Mouse (Mus musculus) heart, adult 2 months (tissue): ENCODE data around the gene Sept14. TPM values are rescaled to one million over a fixed set of nuclear protein-coding genes. Genes with fewer than 3 reads are reported as not detected.
A peak's percentile ranks its signal among the peaks of the same experiment; 100 is the strongest.

Source experiments
- DNase-seq, 2 experiments: peaks; one replicate each; pipeline ENCODE4 v3.0.0; 2021
- H3K27ac ChIP-seq: fragments of 200-600 bp; 2 replicates; pipeline ENCODE4 v1.8.1; 2022
- H3K27me3 ChIP-seq: fragments of 200-500 bp; 2 replicates; pipeline ENCODE4 v1.6.1; 2012; ENCODE audit warnings: mild to moderate bottlenecking, low read length, inconsistent platforms, mixed read lengths; ENCODE audit not compliant: control insufficient read depth, insufficient read depth
- H3K36me3 ChIP-seq: fragments of 200-500 bp; 2 replicates; pipeline ENCODE4 v1.6.1; 2012; ENCODE audit warnings: low read length, inconsistent platforms; ENCODE audit not compliant: control insufficient read depth, insufficient read depth
- H3K4me1 ChIP-seq: fragments of 200-500 bp; 2 replicates; pipeline ENCODE4 v1.6.1; 2011; ENCODE audit warnings: low read length; ENCODE audit not compliant: control insufficient read depth, insufficient read depth
- H3K4me3 ChIP-seq: fragments of 200-600 bp; 2 replicates; pipeline ENCODE4 v1.8.1; 2022
- H3K79me2 ChIP-seq: fragments of 200-500 bp; replicated peaks from 2 replicates; pipeline ENCODE4 v1.6.1; 2012; ENCODE audit warnings: mild to moderate bottlenecking, inconsistent platforms, low read length, moderate library complexity, mixed read lengths; ENCODE audit not compliant: control insufficient read depth, insufficient read depth
- H3K9ac ChIP-seq: fragments of 200-500 bp; 2 replicates; pipeline ENCODE4 v1.6.1; 2012; ENCODE audit warnings: low read depth, mild to moderate bottlenecking, control low read depth, inconsistent platforms, low read length, mixed read lengths
- CTCF ChIP-seq: fragments of 200-600 bp; IDR thresholded peaks from 2 replicates; pipeline ENCODE4 v1.8.1; 2022; ENCODE audit warnings: antibody characterized with exemption, mild to moderate bottlenecking, moderate library complexity
- EP300 ChIP-seq: fragments of 200-500 bp; IDR thresholded peaks from 2 replicates; pipeline ENCODE4 v1.6.1; 2011; ENCODE audit warnings: low read depth, low read length, control low read depth; ENCODE audit not compliant: insufficient read depth
- POLR2A ChIP-seq: fragments of 200-500 bp; IDR thresholded peaks from 2 replicates; pipeline ENCODE4 v1.6.1; 2011; ENCODE audit warnings: mild to moderate bottlenecking, low read depth, low read length, control low read depth; ENCODE audit not compliant: insufficient read depth
- WGBS: fragments of 180-500 bp; shearing (Covaris S2); methylation state at CpG from one replicate; pipeline ENCODE4 v1.1.7; 2018; 5-methylcytosine and 5-hydroxymethylcytosine counted together
- intact Hi-C: fragments of 180-260 bp; cut with DNase I; formaldehyde crosslinking; loops from one replicate; pipeline ENCODE4 v1.15.1; 2025
- polyA plus RNA-seq: library from polyadenylated mRNA; depleted of rRNA; stranded (reverse); fragments of >200 nt; gene quantifications from 2 replicates; pipeline ENCODE4 v1.2.3, GENCODE M21; 2012
- total RNA-seq, 2 experiments: library from RNA; stranded (reverse); gene quantifications; 2 replicates each; pipeline ENCODE4 v1.2.3; 2021

Gene Sept14
- total and polyA plus RNA-seq, 3 experiments = not detected

DNA sequence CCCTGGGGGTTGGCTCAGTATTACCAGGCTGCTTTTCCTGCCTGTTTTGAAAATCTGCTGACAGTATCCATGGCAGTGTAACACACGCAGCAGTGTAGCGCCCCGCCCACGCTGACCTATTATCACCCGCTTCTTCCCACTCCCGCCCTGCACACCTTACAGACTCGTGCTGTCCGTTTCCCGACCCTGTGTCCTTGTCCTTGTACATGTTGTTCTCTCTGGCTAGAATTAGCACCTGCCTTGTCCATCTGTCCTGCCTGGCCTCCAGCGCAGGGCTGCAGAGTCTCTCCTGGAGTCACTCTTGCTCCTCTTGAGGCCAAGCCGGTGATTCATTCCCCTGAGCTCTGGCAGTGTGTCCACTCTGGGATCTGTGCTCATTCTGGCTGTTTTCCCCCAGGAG is 22.0 kb upstream of the Sept14 start:
- peaks cover 3% of the 10 kb centered on the region for H3K4me1 ChIP-seq
- intact Hi-C loops = no loop called here
- peaks cover 2% of the 10 kb centered on the region for H3K36me3 ChIP-seq
- H3K4me3 ChIP-seq = no peak overlapping the region; the same call in 1 of the 2 replicates
- H3K79me2 ChIP-seq = 0 out of 2 replicates have a peak, but pooled peaks cover 1% of the 10 kb centered on the region
- peak; percentile 61 to 83 for DNase-seq
- peak overlapping the region; percentile 91 for H3K27ac ChIP-seq
- 16% methylated on average over 11 of the region's 11 CpGs for WGBS
- no peak overlapping the region for H3K9ac ChIP-seq
- TF ChIP-seq EP300 (peak; percentile 100), POLR2A (peak; percentile 48; the same call in 1 of the 2 replicates), CTCF (no peak)
- H3K27me3 ChIP-seq = no peaks in the 10 kb centered on the region

- intact Hi-C loops = loop anchor here (10.0 kb wide), 1 partner anchor 224 kb away; the partner anchor contains the start of gene Sfswap
- Histone ChIP-seq H3K4me3 (no peak overlapping the region; the same call in 1 of the 2 replicates), H3K4me1 (peaks cover 3% of the 10 kb centered on the region), H3K27me3 (no peaks in the 10 kb centered on the region), H3K79me2 (0 out of 2 replicates have a peak, but pooled peaks cover 1% of the 10 kb centered on the region), H3K27ac (peak overlapping the region; percentile 91), H3K9ac (peak overlapping the region; percentile 3), H3K36me3 (peaks cover 2% of the 10 kb centered on the region)
- DNase-seq = peak; percentile 55 to 57
- TF ChIP-seq POLR2A (peak; percentile 42; the same call in 1 of the 2 replicates), CTCF (no peak)
- WGBS = 24% methylated on average over 11 of the region's 11 CpGs
These were observed 21.0 kb upstream of the Sept14 start for GRCm38 (mm10) chr5:129729286-129729685.

- peaks cover 8% of the 10 kb centered on the region for H3K4me1 ChIP-seq
- H3K79me2 ChIP-seq = 0 out of 2 replicates have a peak, but pooled peaks cover 1% of the 10 kb centered on the region
- no peaks in the 10 kb centered on the region for H3K27me3 ChIP-seq
- H3K27ac ChIP-seq = peak overlapping the region; percentile 96
- DNase-seq = no peak
- intact Hi-C loops = loop anchor here (10.0 kb wide), 1 partner anchor 222 kb away; the partner anchor contains the start of gene Sfswap
- peak overlapping the region; percentile 82 for H3K4me3 ChIP-seq
- 68% methylated on average over 3 of the region's 3 CpGs for WGBS
- TF ChIP-seq EP300 (no peak), POLR2A (no peak), CTCF (no peak)
- H3K9ac ChIP-seq = no peak overlapping the region; the same call in 1 of the 2 replicates
- H3K36me3 ChIP-seq = peaks cover 2% of the 10 kb centered on the region
These were observed 18.5 kb upstream of the Sept14 start for GRCm38 (mm10) chr5:129726784-129727183.

- Histone ChIP-seq H3K27ac (peak overlapping the region; percentile 96), H3K27me3 (no peaks in the 10 kb centered on the region), H3K4me3 (peak overlapping the region; percentile 82), H3K79me2 (0 out of 2 replicates have a peak, but pooled peaks cover 1% of the 10 kb centered on the region), H3K4me1 (peaks cover 8% of the 10 kb centered on the region), H3K9ac (peak overlapping the region; percentile 94), H3K36me3 (peaks cover 2% of the 10 kb centered on the region)
- intact Hi-C loops = loop anchor here (2.0 to 10.0 kb wide), 2 partner anchors 53 to 221 kb away; partner anchors contain the start of gene Sfswap
- TF ChIP-seq CTCF (no peak), POLR2A (no peak), EP300 (no peak)
- 16% methylated on average over 7 of the region's 7 CpGs for WGBS
- peak in 1 of 2 experiments; percentile 15 for DNase-seq
These were observed 17.6 kb upstream of the Sept14 start for GRCm38 (mm10) chr5:129725774-129726392.

DNA sequence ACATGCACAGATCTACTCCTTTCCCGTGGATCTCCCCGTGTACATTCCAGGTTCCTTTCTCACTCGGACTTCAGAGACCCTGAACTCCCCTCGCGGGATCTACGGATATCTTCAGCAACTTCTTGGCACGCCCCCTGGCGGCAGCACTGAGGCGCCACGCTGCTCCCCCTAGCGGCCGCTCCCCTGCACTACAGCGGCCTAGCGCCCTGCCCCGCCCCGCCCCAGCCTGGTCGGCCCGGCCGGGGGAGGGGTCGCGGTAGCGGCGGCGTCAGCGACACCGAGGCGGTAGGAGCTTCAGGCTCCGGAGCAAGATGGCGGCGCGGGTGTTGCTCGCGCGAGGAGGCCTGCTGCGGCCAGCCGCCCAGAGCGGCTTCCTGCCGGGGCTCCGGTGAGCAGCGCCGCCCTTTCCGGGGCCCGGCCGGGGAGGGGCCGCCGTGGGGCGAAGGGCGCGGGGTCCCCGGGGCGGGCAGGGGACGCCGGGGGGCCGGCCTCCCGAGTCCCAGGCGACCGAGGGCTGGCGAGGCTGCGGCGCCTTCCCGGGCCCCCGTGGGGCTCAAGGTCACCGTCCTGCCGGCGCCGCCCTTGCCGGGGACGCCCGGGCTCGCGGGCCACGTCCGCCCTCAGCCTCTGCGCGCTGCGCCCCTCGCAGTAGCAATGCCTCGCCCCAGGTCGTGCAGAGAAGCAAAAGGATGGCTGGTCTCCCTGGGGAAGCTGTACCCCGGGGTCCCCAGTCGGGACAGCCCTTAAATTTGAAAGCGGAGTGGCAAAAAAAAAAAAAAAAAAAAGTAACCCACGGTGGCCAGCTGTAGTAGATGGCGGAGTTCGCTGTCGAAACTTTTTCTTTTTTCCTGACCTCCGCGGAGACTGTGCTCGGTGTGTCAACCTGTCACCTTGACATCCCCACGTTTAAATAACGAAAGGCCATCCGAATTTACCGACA is 16.8 kb upstream of the Sept14 start, which contains the start of gene Nipsnap2:
Gene Nipsnap2, plus strand, starts transcription at position 230 of the 940 bp plus-strand sequence.
- TF ChIP-seq EP300 (0 out of 2 replicates have a peak, but pooled peaks have one; percentile 59), CTCF (no peak), POLR2A (peak; percentile 69)
- Histone ChIP-seq H3K9ac (peak within 1 kb of the TSS; percentile 94), H3K4me3 (peak within 1 kb of the TSS; percentile 82), H3K27ac (peak within 1 kb of the TSS; percentile 96), H3K79me2 (0 out of 2 replicates have a peak, but pooled peaks cover 1% of the 10 kb centered on the region), H3K4me1 (peaks cover 6% of the 10 kb centered on the region), H3K36me3 (peaks cover 2% of the 10 kb centered on the region), H3K27me3 (no peaks in the 10 kb centered on the region)
- under 1% methylated on average over 83 of the region's 93 CpGs for WGBS
- intact Hi-C loops = loop anchor here (1.0 to 10.0 kb wide), 3 partner anchors 10 to 220 kb away; partner anchors contain the start of genes Mrps17 and Sfswap
- peak; percentile 95 to 99 for DNase-seq
